Mouse (Mus musculus): Measurements from ENCODE around the gene Heg1. TPM values are rescaled to one million over a fixed set of nuclear protein-coding genes. Genes with fewer than 3 reads are reported as not detected.

Gene Heg1
- polyA plus RNA-seq, 1 experiment from 2014 or later: 25.4 TPM

- WGBS: 69% methylated on average over 11 of the region's 11 CpGs
Observed at GRCm38 (mm10) chr16:33760996-33761395, 76.8 kb downstream of the Heg1 start.

GRCm38 (mm10) chr16:33764501-33765193 is 80.5 kb downstream of the Heg1 start:
- ATAC-seq (ENCODE audit: insufficient read depth): no peak
- WGBS: 50% methylated on average over 12 of the region's 12 CpGs

More at GRCm38 (mm10) chr16:33760996-33761395, 76.8 kb downstream of the Heg1 start:
- DNase-seq (no peak), ATAC-seq (ENCODE audit: insufficient read depth) (no peak)
- H3K36me3 ChIP-seq (ENCODE audit: insufficient read depth): peaks cover 19% of the 10 kb centered on the region; the same call in 1 of the 2 replicates
- H3K9me3 ChIP-seq (ENCODE audit: low read depth, low read length): no peaks in the 10 kb centered on the region
- no peaks in the 10 kb centered on the region for H3K27me3 ChIP-seq (ENCODE audit: insufficient read depth, low read length)
- H3K27ac ChIP-seq (ENCODE audit: low read depth): no peak overlapping the region
- H3K9ac ChIP-seq: no peak overlapping the region
- no peaks in the 10 kb centered on the region for H3K4me1 ChIP-seq (ENCODE audit: insufficient read depth)
- H3K4me3 ChIP-seq (ENCODE audit: low read depth, low read length): no peak overlapping the region
- H3K4me2 ChIP-seq: no peak overlapping the region
- no peak for TF ChIP-seq CTCF (IDR thresholded peaks at IDR 0.05; ENCODE audit: low read depth)

GRCm38 (mm10) chr16:33765477-33765876 is 81.3 kb downstream of the Heg1 start:
- Histone ChIP-seq H3K36me3 (ENCODE audit: insufficient read depth) (peaks cover 22% of the 10 kb centered on the region; the same call in 1 of the 2 replicates), H3K4me2 (no peak overlapping the region), H3K4me1 (ENCODE audit: insufficient read depth) (no peaks in the 10 kb centered on the region), H3K9ac (no peak overlapping the region), H3K27ac (ENCODE audit: low read depth) (no peak overlapping the region), H3K9me3 (ENCODE audit: low read depth, low read length) (no peaks in the 10 kb centered on the region), H3K4me3 (ENCODE audit: low read depth, low read length) (no peak overlapping the region), H3K27me3 (ENCODE audit: insufficient read depth, low read length) (no peaks in the 10 kb centered on the region)
- WGBS: 95% methylated on average over 2 of the region's 2 CpGs
- TF ChIP-seq CTCF (IDR thresholded peaks at IDR 0.05; ENCODE audit: low read depth): no peak
- no peak for ATAC-seq (ENCODE audit: insufficient read depth)
- no peak for DNase-seq

More at GRCm38 (mm10) chr16:33764501-33765193, 80.5 kb downstream of the Heg1 start:
- Histone ChIP-seq H3K4me3 (ENCODE audit: low read depth, low read length) (no peak overlapping the region), H3K36me3 (ENCODE audit: insufficient read depth) (peaks cover 22% of the 10 kb centered on the region; the same call in 1 of the 2 replicates), H3K27me3 (ENCODE audit: insufficient read depth, low read length) (no peaks in the 10 kb centered on the region), H3K4me2 (no peak overlapping the region), H3K9ac (no peak overlapping the region), H3K27ac (ENCODE audit: low read depth) (no peak overlapping the region), H3K4me1 (ENCODE audit: insufficient read depth) (no peaks in the 10 kb centered on the region), H3K9me3 (ENCODE audit: low read depth, low read length) (no peaks in the 10 kb centered on the region)
- TF ChIP-seq CTCF (IDR thresholded peaks at IDR 0.05; ENCODE audit: low read depth): no peak
- no peak for DNase-seq

GRCm38 (mm10) chr16:33766309-33766708 is 82.1 kb downstream of the Heg1 start:
- Histone ChIP-seq H3K27ac (ENCODE audit: low read depth) (no peak overlapping the region), H3K9ac (no peak overlapping the region), H3K9me3 (ENCODE audit: low read depth, low read length) (no peaks in the 10 kb centered on the region), H3K27me3 (ENCODE audit: insufficient read depth, low read length) (no peaks in the 10 kb centered on the region), H3K4me1 (ENCODE audit: insufficient read depth) (no peaks in the 10 kb centered on the region), H3K36me3 (ENCODE audit: insufficient read depth) (peaks cover 18% of the 10 kb centered on the region; the same call in 1 of the 2 replicates), H3K4me2 (no peak overlapping the region), H3K4me3 (ENCODE audit: low read depth, low read length) (no peak overlapping the region)
- ATAC-seq (ENCODE audit: insufficient read depth): no peak
- TF ChIP-seq CTCF (IDR thresholded peaks at IDR 0.05; ENCODE audit: low read depth): no peak
- DNase-seq: no peak
- WGBS: 84% methylated on average over 12 of the region's 12 CpGs

GRCm38 (mm10) chr16:33766757-33767156 is 82.6 kb downstream of the Heg1 start:
- H3K27me3 ChIP-seq (ENCODE audit: insufficient read depth, low read length): no peaks in the 10 kb centered on the region
- WGBS: 56% methylated on average over 15 of the region's 15 CpGs
- TF ChIP-seq CTCF (IDR thresholded peaks at IDR 0.05; ENCODE audit: low read depth): 0 out of 2 replicates have a peak, but pooled peaks have one; percentile 5
- H3K9me3 ChIP-seq (ENCODE audit: low read depth, low read length): no peaks in the 10 kb centered on the region
- H3K9ac ChIP-seq: no peak overlapping the region
- H3K36me3 ChIP-seq (ENCODE audit: insufficient read depth): peaks cover 18% of the 10 kb centered on the region; the same call in 1 of the 2 replicates
- no peak overlapping the region for H3K27ac ChIP-seq (ENCODE audit: low read depth)
- H3K4me2 ChIP-seq: no peak overlapping the region
- ATAC-seq (ENCODE audit: insufficient read depth) (no peak), DNase-seq (no peak)
- H3K4me1 ChIP-seq (ENCODE audit: insufficient read depth): no peaks in the 10 kb centered on the region
- no peak overlapping the region for H3K4me3 ChIP-seq (ENCODE audit: low read depth, low read length)

- Histone ChIP-seq H3K4me1 (ENCODE audit: insufficient read depth) (no peaks in the 10 kb centered on the region), H3K9me3 (ENCODE audit: low read depth, low read length) (no peaks in the 10 kb centered on the region), H3K27ac (ENCODE audit: low read depth) (no peak overlapping the region), H3K27me3 (ENCODE audit: insufficient read depth, low read length) (no peaks in the 10 kb centered on the region), H3K9ac (no peak overlapping the region), H3K4me3 (ENCODE audit: low read depth, low read length) (no peak overlapping the region), H3K36me3 (ENCODE audit: insufficient read depth) (peaks cover 9% of the 10 kb centered on the region; the same call in 1 of the 2 replicates), H3K4me2 (no peak overlapping the region)
- no peak for ATAC-seq (ENCODE audit: insufficient read depth)
- no peak for DNase-seq
- 83% methylated on average over 3 of the region's 3 CpGs for WGBS
- TF ChIP-seq CTCF (IDR thresholded peaks at IDR 0.05; ENCODE audit: low read depth): no peak
Observed at GRCm38 (mm10) chr16:33768491-33769278, 84.5 kb downstream of the Heg1 start.

GRCm38 (mm10) chr16:33769848-33770247 is 85.7 kb downstream of the Heg1 start:
- WGBS: 74% methylated on average over 7 of the region's 7 CpGs
- DNase-seq: no peak
- ATAC-seq (ENCODE audit: insufficient read depth): no peak

More at GRCm38 (mm10) chr16:33769848-33770247, 85.7 kb downstream of the Heg1 start:
- Histone ChIP-seq H3K4me2 (no peak overlapping the region), H3K27me3 (ENCODE audit: insufficient read depth, low read length) (no peaks in the 10 kb centered on the region), H3K36me3 (ENCODE audit: insufficient read depth) (peaks cover 9% of the 10 kb centered on the region; the same call in 1 of the 2 replicates), H3K9me3 (ENCODE audit: low read depth, low read length) (no peaks in the 10 kb centered on the region), H3K4me3 (ENCODE audit: low read depth, low read length) (no peak overlapping the region), H3K9ac (no peak overlapping the region), H3K4me1 (ENCODE audit: insufficient read depth) (no peaks in the 10 kb centered on the region), H3K27ac (ENCODE audit: low read depth) (no peak overlapping the region)
- TF ChIP-seq CTCF (IDR thresholded peaks at IDR 0.05; ENCODE audit: low read depth): no peak

Data from lung, embryonic 14.5 days (tissue).